Mouse (Mus musculus) forebrain, embryonic 15.5 days (tissue): ENCODE results near the gene Sept1. TPM values are rescaled to one million over a fixed set of nuclear protein-coding genes. Genes with fewer than 3 reads are reported as not detected.

ENCODE experiments used
- ATAC-seq: fragments of 200-750 bp; cut with Nextera tagmentation; replicated peaks from 2 replicates; pipeline ENCODE4 v1.8.0; 2017; ENCODE audit warnings: mild to moderate bottlenecking, moderate TSS enrichment, moderate library complexity
- H3K27ac ChIP-seq: fragments of 300-500 bp; sonication (generic); replicated peaks from 2 replicates; pipeline ENCODE4 v1.5.1; 2015; ENCODE audit warnings: mild to moderate bottlenecking, inconsistent platforms
- H3K27me3 ChIP-seq: fragments of 300-500 bp; sonication (generic); 2 replicates; pipeline ENCODE4 v1.6.1; 2015; ENCODE audit warnings: inconsistent platforms
- H3K36me3 ChIP-seq: fragments of 300-500 bp; sonication (generic); 2 replicates; pipeline ENCODE4 v1.6.1; 2015; ENCODE audit warnings: mild to moderate bottlenecking, inconsistent platforms
- H3K4me1 ChIP-seq: fragments of 300-500 bp; sonication (generic); 2 replicates; pipeline ENCODE4 v1.6.1; 2015; ENCODE audit warnings: inconsistent platforms
- H3K4me2 ChIP-seq: fragments of 300-500 bp; sonication (generic); replicated peaks from 2 replicates; pipeline ENCODE4 v1.6.1; 2015; ENCODE audit warnings: mild to moderate bottlenecking, inconsistent platforms
- H3K4me3 ChIP-seq: fragments of 300-500 bp; sonication (generic); 2 replicates; pipeline ENCODE4 v1.5.1; 2015; ENCODE audit warnings: mild to moderate bottlenecking, inconsistent platforms
- H3K9ac ChIP-seq: fragments of 300-500 bp; sonication (generic); replicated peaks from 2 replicates; pipeline ENCODE4 v1.6.1; 2015; ENCODE audit warnings: mild to moderate bottlenecking, inconsistent platforms
- H3K9me3 ChIP-seq: fragments of 300-500 bp; sonication (generic); 2 replicates; pipeline ENCODE4 v1.6.1; 2016; ENCODE audit warnings: inconsistent platforms
- WGBS: fragments of 180-500 bp; shearing (Covaris S2); methylation state at CpG from one replicate; pipeline ENCODE4 v1.1.7; 2015; ENCODE audit warnings: mixed read lengths; 5-methylcytosine and 5-hydroxymethylcytosine counted together
- polyA plus RNA-seq: library from polyadenylated mRNA; unstranded; fragments of >200 nt; fragmentation: Nextera tagmentation; extraction: Ambion mirVana; gene quantifications from 2 replicates; pipeline ENCODE4 v1.2.1, GENCODE M21; 2015

Sept1 gene
- polyA plus RNA-seq = 21.8 and 27.8 TPM in 2 replicates

DNA sequence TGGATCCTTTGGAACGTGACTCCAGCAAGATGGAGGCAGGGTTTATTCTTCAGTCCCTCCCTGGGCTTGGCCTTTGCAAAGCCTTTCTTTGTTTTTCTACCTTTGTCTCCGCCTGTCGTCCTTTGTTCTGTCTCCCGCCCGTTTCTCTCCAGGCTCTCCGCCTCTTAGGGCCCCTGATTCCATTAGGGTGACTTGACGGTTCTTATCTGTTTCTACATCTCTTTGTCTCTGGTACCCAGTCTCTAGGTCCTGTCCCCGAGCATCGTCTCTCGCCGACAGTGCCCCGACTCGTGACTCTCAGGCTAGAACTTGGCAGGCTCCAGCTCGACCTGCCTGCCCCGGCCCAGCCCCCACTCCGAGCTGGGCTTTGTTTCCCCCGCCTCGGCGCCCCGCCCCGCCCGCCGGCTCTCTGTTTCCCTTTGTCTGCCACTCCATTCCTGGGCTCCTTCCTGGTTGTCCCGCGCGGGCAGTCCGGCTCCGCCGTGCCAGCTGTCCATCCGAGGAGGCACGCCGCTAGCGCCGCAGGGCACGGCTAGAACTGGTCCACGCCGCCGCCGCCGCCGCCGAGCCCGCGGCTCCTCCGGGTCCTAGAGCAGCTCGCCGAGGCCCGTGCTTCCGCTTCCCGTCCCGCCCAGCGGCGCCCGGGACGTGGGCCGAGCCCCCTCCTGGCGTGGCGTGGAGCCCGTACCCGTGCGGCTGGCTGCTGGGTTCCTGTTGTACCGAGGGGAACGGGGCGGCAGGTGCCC is at the start of gene Sept1, which contains the start of gene Zfp553:
Gene Sept1, minus strand, starts transcription at position 509 of the 746 bp plus-strand sequence.
Gene Zfp553, plus strand, starts transcription at position 440 of the 746 bp plus-strand sequence.
- Histone ChIP-seq H3K27me3 (no peaks in the 10 kb centered on the region), H3K4me3 (peak within 1 kb of the TSS; percentile 69), H3K4me2 (peak within 1 kb of the TSS; percentile 62), H3K27ac (peak within 1 kb of the TSS; percentile 100), H3K9me3 (no peaks in the 10 kb centered on the region), H3K4me1 (peaks cover 44% of the 10 kb centered on the region), H3K36me3 (peaks cover 37% of the 10 kb centered on the region), H3K9ac (peak within 1 kb of the TSS; percentile 92)
- peak; percentile 95 for ATAC-seq
- WGBS = under 1% methylated on average over 63 of the region's 64 CpGs

- no peaks in the 10 kb centered on the region for H3K4me1 ChIP-seq
- no peak overlapping the region for H3K4me2 ChIP-seq
- no peaks in the 10 kb centered on the region for H3K9me3 ChIP-seq
- H3K36me3 ChIP-seq = no peaks in the 10 kb centered on the region
- no peak overlapping the region for H3K9ac ChIP-seq
- H3K4me3 ChIP-seq = no peak overlapping the region
- no peaks in the 10 kb centered on the region for H3K27me3 ChIP-seq
- H3K27ac ChIP-seq = no peak overlapping the region
- ATAC-seq = no peak
- 88% methylated on average over 2 of the region's 2 CpGs for WGBS
Measured at GRCm38 (mm10) chr7:127282190-127282589, 49.3 kb upstream of the Sept1 start.

- Histone ChIP-seq H3K9me3 (no peaks in the 10 kb centered on the region), H3K27ac (no peak overlapping the region), H3K4me2 (no peak overlapping the region), H3K9ac (no peak overlapping the region), H3K4me3 (no peak overlapping the region), H3K36me3 (no peaks in the 10 kb centered on the region), H3K4me1 (no peaks in the 10 kb centered on the region), H3K27me3 (no peaks in the 10 kb centered on the region)
- no peak for ATAC-seq
- 81% methylated on average over 4 of the region's 4 CpGs for WGBS
Measured at GRCm38 (mm10) chr7:127281114-127281513, 48.2 kb upstream of the Sept1 start.

DNA sequence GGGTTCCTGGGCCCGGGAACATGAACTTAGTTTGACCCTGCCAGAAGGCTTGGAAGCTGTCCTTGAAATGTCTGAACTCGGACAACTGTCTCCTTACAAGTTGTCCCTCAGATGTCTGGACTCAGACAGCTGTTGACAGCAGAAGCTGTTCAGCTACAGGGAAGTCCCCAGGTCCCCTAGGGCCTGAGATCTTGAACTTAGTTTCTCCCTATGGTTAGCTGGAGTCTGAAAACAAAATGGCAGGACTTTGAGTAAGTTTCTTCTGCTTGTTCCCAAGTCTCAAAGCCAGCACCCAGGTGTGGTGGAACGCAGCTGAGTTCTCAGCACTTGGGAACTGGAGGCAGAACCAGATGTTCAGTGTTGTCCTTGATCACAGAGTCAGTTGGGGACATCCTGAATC is 47.2 kb upstream of the Sept1 start:
- Histone ChIP-seq H3K4me3 (no peak overlapping the region), H3K36me3 (no peaks in the 10 kb centered on the region), H3K4me1 (no peaks in the 10 kb centered on the region), H3K27ac (no peak overlapping the region), H3K27me3 (no peaks in the 10 kb centered on the region), H3K9ac (no peak overlapping the region), H3K4me2 (no peak overlapping the region), H3K9me3 (no peaks in the 10 kb centered on the region)
- WGBS = 85% methylated on average over 3 of the region's 3 CpGs
- ATAC-seq = no peak

DNA sequence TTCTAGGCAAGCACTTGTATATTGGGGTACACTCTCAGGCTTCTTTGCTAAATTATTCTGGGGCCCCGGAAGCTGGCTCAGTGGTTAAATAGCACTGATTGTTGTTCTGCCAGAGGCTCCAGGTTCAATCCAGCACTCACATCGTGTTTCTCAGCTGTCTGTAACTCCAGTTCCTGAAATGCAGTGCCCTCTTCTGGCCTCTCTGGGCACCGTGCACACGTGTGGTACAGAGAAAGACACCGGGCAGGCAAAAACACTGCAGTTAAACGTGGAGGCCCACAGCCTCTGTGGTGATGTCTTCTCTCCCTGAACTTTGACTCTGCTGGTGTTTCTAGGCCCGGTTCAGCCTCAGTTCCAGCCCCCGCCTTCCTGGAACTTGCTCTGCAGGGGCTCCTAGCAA is 45.4 kb upstream of the Sept1 start:
- Histone ChIP-seq H3K27me3 (no peaks in the 10 kb centered on the region), H3K36me3 (no peaks in the 10 kb centered on the region), H3K4me1 (peaks cover 5% of the 10 kb centered on the region; the same call in 1 of the 2 replicates), H3K4me2 (no peak overlapping the region), H3K9me3 (no peaks in the 10 kb centered on the region), H3K9ac (no peak overlapping the region), H3K4me3 (no peak overlapping the region), H3K27ac (no peak overlapping the region)
- WGBS = 22% methylated on average over 8 of the region's 8 CpGs
- ATAC-seq = no peak

DNA sequence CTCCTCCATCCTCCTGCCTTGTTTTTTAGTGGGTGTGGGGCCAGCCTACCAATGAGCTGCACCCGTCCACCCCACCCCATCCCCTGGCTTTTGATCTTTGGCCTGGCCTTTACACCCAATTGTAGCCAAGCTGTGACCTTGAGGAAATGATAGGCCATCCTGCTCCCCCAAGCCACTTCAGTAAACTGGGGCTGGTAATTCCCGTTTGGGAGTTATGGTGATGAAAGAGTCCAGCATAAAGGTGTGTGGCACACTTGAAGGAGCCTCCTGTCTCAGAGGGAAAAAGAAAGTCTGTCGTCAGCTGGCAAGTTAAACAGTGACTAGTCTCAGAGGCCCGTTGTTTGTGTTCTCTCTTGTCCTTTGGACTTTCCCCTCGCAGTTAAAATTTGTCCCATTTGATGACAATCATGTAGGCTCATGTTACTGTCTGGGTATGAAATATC is 43.6 kb upstream of the Sept1 start:
- WGBS = 76% methylated on average over 5 of the region's 5 CpGs
- Histone ChIP-seq H3K4me3 (no peak overlapping the region), H3K27ac (no peak overlapping the region), H3K9me3 (no peaks in the 10 kb centered on the region), H3K4me2 (no peak overlapping the region), H3K4me1 (peaks cover 21% of the 10 kb centered on the region), H3K36me3 (peaks cover 1% of the 10 kb centered on the region), H3K9ac (no peak overlapping the region), H3K27me3 (no peaks in the 10 kb centered on the region)
- ATAC-seq = no peak

- 2% methylated on average over 39 of the region's 39 CpGs for WGBS
- H3K27me3 ChIP-seq = no peaks in the 10 kb centered on the region
Measured at GRCm38 (mm10) chr7:127273925-127274789, 41.2 kb upstream of the Sept1 start, which contains the start of gene Sephs2. TSS of gene Sephs2 (minus strand) at chr7:127274055.

DNA sequence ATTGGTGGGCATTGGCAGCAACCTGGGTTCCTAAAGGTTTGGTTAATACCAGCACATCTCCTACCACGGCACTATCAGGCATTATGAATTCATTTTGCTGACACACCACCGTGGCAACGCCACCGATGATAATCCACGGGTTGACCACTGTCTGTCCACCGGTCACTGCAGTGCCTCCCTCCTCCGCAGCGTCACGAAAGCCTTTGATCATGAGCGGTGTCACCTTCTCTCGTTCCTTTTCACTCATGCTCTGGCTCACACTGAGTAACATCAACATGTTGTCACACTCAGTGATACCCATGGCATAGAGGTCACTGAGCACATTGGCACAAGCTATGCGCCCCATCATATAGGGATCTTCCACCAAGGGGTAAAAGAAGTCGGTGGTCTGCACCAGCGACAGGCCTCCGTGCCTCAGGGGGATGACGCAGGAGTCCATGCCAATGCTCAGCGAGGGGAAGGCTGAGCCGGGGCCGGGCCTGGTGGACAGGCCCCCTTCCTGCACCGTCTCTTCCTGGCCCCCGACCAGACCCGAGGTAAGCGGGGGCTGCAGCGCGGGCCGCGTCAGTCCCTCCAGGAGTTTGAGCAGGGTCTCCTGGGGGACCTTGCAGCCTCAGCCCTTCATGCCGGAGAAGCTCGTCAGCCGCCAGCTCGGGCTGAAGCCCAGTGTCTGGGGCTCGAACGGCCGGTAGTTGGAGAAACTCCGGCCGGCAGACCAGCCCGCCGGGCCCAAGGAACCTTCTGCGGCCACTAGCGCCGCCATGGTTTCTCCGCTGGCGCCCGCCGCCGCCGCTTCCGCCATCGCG is 40.4 kb upstream of the Sept1 start:
- H3K36me3 ChIP-seq = peaks cover 23% of the 10 kb centered on the region
- peaks cover 23% of the 10 kb centered on the region for H3K4me1 ChIP-seq
- 16% methylated on average over 50 of the region's 50 CpGs for WGBS
- peak overlapping the region; percentile 81 for H3K4me3 ChIP-seq
- peak overlapping the region; percentile 92 for H3K4me2 ChIP-seq
- H3K9ac ChIP-seq = peak overlapping the region; percentile 89
- peak; percentile 64 for ATAC-seq
- H3K9me3 ChIP-seq = no peaks in the 10 kb centered on the region
- H3K27ac ChIP-seq = peak overlapping the region; percentile 77
- no peaks in the 10 kb centered on the region for H3K27me3 ChIP-seq

More at GRCm38 (mm10) chr7:127273925-127274789, 41.2 kb upstream of the Sept1 start, which contains the start of gene Sephs2:
- Histone ChIP-seq H3K4me3 (peak within 1 kb of the TSS; percentile 81), H3K36me3 (peaks cover 16% of the 10 kb centered on the region), H3K9me3 (no peaks in the 10 kb centered on the region), H3K4me2 (peak within 1 kb of the TSS; percentile 92), H3K27ac (peak within 1 kb of the TSS; percentile 77), H3K9ac (peak within 1 kb of the TSS; percentile 89), H3K4me1 (peaks cover 23% of the 10 kb centered on the region)
- peak; percentile 94 for ATAC-seq

DNA sequence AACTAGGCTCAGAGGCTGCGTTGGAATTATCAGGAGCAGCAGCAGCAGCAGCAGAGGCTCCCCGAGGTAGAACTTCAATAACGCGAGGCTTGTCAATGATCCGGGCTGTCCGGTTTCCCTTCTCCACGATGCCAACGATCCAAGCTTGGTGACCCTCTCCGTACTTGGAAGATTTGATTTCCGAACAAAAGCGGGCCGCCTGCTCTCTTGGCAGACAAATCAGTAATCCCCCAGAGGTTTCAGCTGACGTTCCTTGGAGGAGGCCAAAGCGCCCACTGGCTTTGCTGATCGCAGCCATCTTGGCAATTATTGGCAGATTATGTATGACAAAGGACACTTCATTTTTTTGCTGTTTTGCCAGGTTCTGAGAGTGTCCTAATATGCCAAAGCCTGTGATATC is 39.6 kb upstream of the Sept1 start:
- peaks cover 26% of the 10 kb centered on the region for H3K36me3 ChIP-seq
- no peak overlapping the region for H3K9ac ChIP-seq
- WGBS = 94% methylated on average over 15 of the region's 15 CpGs
- no peak for ATAC-seq
- H3K4me1 ChIP-seq = peaks cover 23% of the 10 kb centered on the region
- peak overlapping the region; percentile 81 for H3K4me3 ChIP-seq
- H3K27me3 ChIP-seq = no peaks in the 10 kb centered on the region
- H3K4me2 ChIP-seq = peak overlapping the region; percentile 92
- no peak overlapping the region for H3K27ac ChIP-seq
- H3K9me3 ChIP-seq = no peaks in the 10 kb centered on the region

GRCm38 (mm10) chr7:127271093-127271492 is 38.2 kb upstream of the Sept1 start:
- Histone ChIP-seq H3K4me3 (no peak overlapping the region), H3K9ac (no peak overlapping the region), H3K4me2 (no peak overlapping the region), H3K9me3 (no peaks in the 10 kb centered on the region), H3K36me3 (peaks cover 26% of the 10 kb centered on the region), H3K4me1 (peaks cover 23% of the 10 kb centered on the region), H3K27me3 (no peaks in the 10 kb centered on the region), H3K27ac (no peak overlapping the region)
- ATAC-seq = no peak
- WGBS = 98% methylated on average over 4 of the region's 4 CpGs

GRCm38 (mm10) chr7:127270666-127271065 is 37.7 kb upstream of the Sept1 start:
- H3K4me1 ChIP-seq = peaks cover 23% of the 10 kb centered on the region
- H3K36me3 ChIP-seq = peaks cover 26% of the 10 kb centered on the region
- no peak overlapping the region for H3K27ac ChIP-seq
- H3K27me3 ChIP-seq = no peaks in the 10 kb centered on the region
- no peak for ATAC-seq
- no peak overlapping the region for H3K4me2 ChIP-seq
- WGBS = 95% methylated on average over 5 of the region's 5 CpGs
- no peaks in the 10 kb centered on the region for H3K9me3 ChIP-seq
- H3K9ac ChIP-seq = no peak overlapping the region
- no peak overlapping the region for H3K4me3 ChIP-seq
